ENCODE assay signal across 7 mouse cellular contexts in genomic region chr2:170219161-170219581, GRCm38 (mm10).
DNase-seq lines count a peak whose midpoint lies in the region; ATAC-seq lines count a peak whose summit lies in the region.

No protein-coding gene starts in this region.

- WGBS in embryonic facial prominence, embryonic 12.5 days: 3% methylated on average over 11 of the region's 11 CpGs
- 4% methylated on average over 11 of the region's 11 CpGs for WGBS in hindbrain, embryonic 14.5 days
- WGBS in midbrain, embryonic 11.5 days: 4% methylated on average over 11 of the region's 11 CpGs

- no peaks in the 10 kb centered on the region for H3K36me3 ChIP-seq in embryonic facial prominence, embryonic 12.5 days
- no peaks in the 10 kb centered on the region for H3K36me3 ChIP-seq in hindbrain, embryonic 14.5 days (replicated peaks; ENCODE audit: control insufficient read depth, insufficient read depth)
- H3K36me3 ChIP-seq in midbrain, embryonic 11.5 days (ENCODE audit: control insufficient read depth, insufficient read depth, low read length): no peaks in the 10 kb centered on the region

- H3K27ac ChIP-seq in embryonic facial prominence, embryonic 12.5 days: peak overlapping the region; percentile 93
- H3K27ac ChIP-seq in hindbrain, embryonic 14.5 days: peak overlapping the region; percentile 86
- peak overlapping the region; percentile 92 for H3K27ac ChIP-seq in midbrain, embryonic 11.5 days (ENCODE audit: low read depth, low read length)

- DNase-seq in right cerebral cortex, postnatal 14 days: peak; percentile 17
- DNase-seq in right cerebral cortex, postnatal 10 days (ENCODE audit: low spot score in 2 of 2): no peak
- no peak for DNase-seq in hindbrain, embryonic 14.5 days (ENCODE audit: low spot score)
- peak; percentile 93 for DNase-seq in midbrain, embryonic 11.5 days (ENCODE audit: low spot score, missing footprints)
- DNase-seq in thymus, postnatal 4 days: peak; percentile 65
- no peak for DNase-seq in layer of hippocampus, adult 18-20 months (ENCODE audit: low spot score in 2 of 2)

- ATAC-seq in embryonic facial prominence, embryonic 12.5 days (ENCODE audit: insufficient number of reproducible peaks, insufficient read depth, low FRiP score, low TSS enrichment): 0 out of 2 replicates have a peak, but pooled peaks have one; percentile 8
- no peak for ATAC-seq in hindbrain, embryonic 14.5 days (ENCODE audit: low FRiP score)
- ATAC-seq in midbrain, embryonic 11.5 days (ENCODE audit: low FRiP score): peak; percentile 2; the same call in 1 of the 2 replicates

- H3K4me1 ChIP-seq in embryonic facial prominence, embryonic 12.5 days: peaks cover 52% of the 10 kb centered on the region
- H3K4me1 ChIP-seq in hindbrain, embryonic 14.5 days (replicated peaks; ENCODE audit: control insufficient read depth, insufficient read depth, low read length): peaks cover 48% of the 10 kb centered on the region
- peaks cover 50% of the 10 kb centered on the region for H3K4me1 ChIP-seq in midbrain, embryonic 11.5 days (ENCODE audit: control insufficient read depth, insufficient read depth, low read length)

- H3K4me3 ChIP-seq in embryonic facial prominence, embryonic 12.5 days: peak overlapping the region; percentile 35
- H3K4me3 ChIP-seq in hindbrain, embryonic 14.5 days (replicated peaks; ENCODE audit: low read length): peak overlapping the region; percentile 20
- H3K4me3 ChIP-seq in midbrain, embryonic 11.5 days (ENCODE audit: low read depth, low read length): peak overlapping the region; percentile 28

- 0 out of 2 replicates have a peak, but pooled peaks cover 4% of the 10 kb centered on the region for H3K9me3 ChIP-seq in embryonic facial prominence, embryonic 12.5 days
- no peaks in the 10 kb centered on the region for H3K9me3 ChIP-seq in hindbrain, embryonic 14.5 days (ENCODE audit: control insufficient read depth, low read length)
- no peaks in the 10 kb centered on the region for H3K9me3 ChIP-seq in midbrain, embryonic 11.5 days (ENCODE audit: control insufficient read depth, low read length)

- H3K4me2 ChIP-seq in embryonic facial prominence, embryonic 12.5 days (replicated peaks): peak overlapping the region; percentile 66
- peak overlapping the region; percentile 51 for H3K4me2 ChIP-seq in hindbrain, embryonic 14.5 days (replicated peaks)
- H3K4me2 ChIP-seq in midbrain, embryonic 11.5 days: peak overlapping the region; percentile 60

- no peaks in the 10 kb centered on the region for H3K27me3 ChIP-seq in embryonic facial prominence, embryonic 12.5 days
- H3K27me3 ChIP-seq in hindbrain, embryonic 14.5 days (ENCODE audit: control insufficient read depth, insufficient read depth, low read length): no peaks in the 10 kb centered on the region
- no peaks in the 10 kb centered on the region for H3K27me3 ChIP-seq in midbrain, embryonic 11.5 days (ENCODE audit: control insufficient read depth, insufficient read depth, low read length)

- H3K9ac ChIP-seq in embryonic facial prominence, embryonic 12.5 days: peak overlapping the region; percentile 50
- H3K9ac ChIP-seq in hindbrain, embryonic 14.5 days: peak overlapping the region; percentile 48
- peak overlapping the region; percentile 66 for H3K9ac ChIP-seq in midbrain, embryonic 11.5 days (ENCODE audit: low read length)

Comparison
In these comparisons a context has a peak if more than half of its experiments do, and no peak if none do; other contexts are left out.
1. DNase-seq: peak in right cerebral cortex, postnatal 14 days (single experiment), midbrain, embryonic 11.5 days (single experiment) and thymus, postnatal 4 days (single experiment); none in right cerebral cortex, postnatal 10 days (0 of 2), hindbrain, embryonic 14.5 days (single experiment) and layer of hippocampus, adult 18-20 months (0 of 2).
2. Peak in every context shown above with its lines, with median percentiles within 50 percentile points of each other: H3K27ac ChIP-seq, H3K4me2 ChIP-seq, H3K4me3 ChIP-seq and H3K9ac ChIP-seq.